Mouse (Mus musculus): ENCODE results near the gene Unc93b1. TPM values are rescaled to one million over a fixed set of nuclear protein-coding genes. Genes with fewer than 3 reads are reported as not detected.

Unc93b1 gene
- polyA plus RNA-seq, 1 experiment from 2014 or later, result 6.0 TPM

Other genes starting within 250 kb of the Unc93b1 start
- gene Lrp5, start 248.6 kb upstream of the Unc93b1 start, polyA plus RNA-seq (2014; fragmentation: Nextera tagmentation; extraction: Ambion mirVana), result 5.2 and 5.3 TPM in 2 replicates
- gene 1810055G02Rik, start 226.9 kb upstream of the Unc93b1 start, polyA plus RNA-seq (2014; fragmentation: Nextera tagmentation; extraction: Ambion mirVana), result 37.9 and 39.0 TPM in 2 replicates
- 28.4 and 30.8 TPM in 2 replicates for gene Kmt5b, start 167.8 kb upstream of the Unc93b1 start, polyA plus RNA-seq (2014; fragmentation: Nextera tagmentation; extraction: Ambion mirVana)
- gene Chka, start 83.4 kb upstream of the Unc93b1 start, polyA plus RNA-seq (2014; fragmentation: Nextera tagmentation; extraction: Ambion mirVana), result 38.1 and 46.2 TPM in 2 replicates
- gene Tcirg1, start 28.1 kb upstream of the Unc93b1 start, polyA plus RNA-seq (2014; fragmentation: Nextera tagmentation; extraction: Ambion mirVana), result 16.3 and 21.8 TPM in 2 replicates
- gene Ndufs8, start 22.4 kb upstream of the Unc93b1 start, polyA plus RNA-seq (2014; fragmentation: Nextera tagmentation; extraction: Ambion mirVana), result 248 and 267 TPM in 2 replicates
- gene Aldh3b1, start 5.4 kb upstream of the Unc93b1 start, polyA plus RNA-seq (2014; fragmentation: Nextera tagmentation; extraction: Ambion mirVana), result 0.49 and 1.00 TPM in 2 replicates
- not detected in 2 replicates for gene Aldh3b3, start 23.5 kb downstream of the Unc93b1 start, polyA plus RNA-seq (2014; fragmentation: Nextera tagmentation; extraction: Ambion mirVana)
- 1.2 and 1.6 TPM in 2 replicates for gene Aldh3b2, start 37.1 kb downstream of the Unc93b1 start, polyA plus RNA-seq (2014; fragmentation: Nextera tagmentation; extraction: Ambion mirVana)
- 2.3 and 3.5 TPM in 2 replicates for gene Acy3, start 51.4 kb downstream of the Unc93b1 start, polyA plus RNA-seq (2014; fragmentation: Nextera tagmentation; extraction: Ambion mirVana)
- 0.26 TPM in 1 of 2 replicates, not detected in the other for gene Tbx10, start 57.6 kb downstream of the Unc93b1 start, polyA plus RNA-seq (2014; fragmentation: Nextera tagmentation; extraction: Ambion mirVana)
- 24.2 and 26.6 TPM in 2 replicates for gene Nudt8, start 65.4 kb downstream of the Unc93b1 start, polyA plus RNA-seq (2014; fragmentation: Nextera tagmentation; extraction: Ambion mirVana)
- gene Gm49405, start 65.4 kb downstream of the Unc93b1 start, polyA plus RNA-seq (2014; fragmentation: Nextera tagmentation; extraction: Ambion mirVana), result 1.3 and 1.4 TPM in 2 replicates
- 2.2 TPM in 2 replicates for gene Doc2g, start 68.1 kb downstream of the Unc93b1 start, polyA plus RNA-seq (2014; fragmentation: Nextera tagmentation; extraction: Ambion mirVana)
- 190 and 205 TPM in 2 replicates for gene Ndufv1, start 77.6 kb downstream of the Unc93b1 start, polyA plus RNA-seq (2014; fragmentation: Nextera tagmentation; extraction: Ambion mirVana)
- 405 and 453 TPM in 2 replicates for gene Gstp1, start 102.8 kb downstream of the Unc93b1 start, polyA plus RNA-seq (2014; fragmentation: Nextera tagmentation; extraction: Ambion mirVana)
- 2.2 and 2.3 TPM in 2 replicates for gene Gstp2, start 110.8 kb downstream of the Unc93b1 start, polyA plus RNA-seq (2014; fragmentation: Nextera tagmentation; extraction: Ambion mirVana)
- gene Gstp3, start 124.4 kb downstream of the Unc93b1 start, polyA plus RNA-seq (2014; fragmentation: Nextera tagmentation; extraction: Ambion mirVana), result not detected in 2 replicates
- gene Cabp2, start 146.4 kb downstream of the Unc93b1 start, polyA plus RNA-seq (2014; fragmentation: Nextera tagmentation; extraction: Ambion mirVana), result not detected in 2 replicates
- 58.6 and 69.0 TPM in 2 replicates for gene Cdk2ap2, start 162.0 kb downstream of the Unc93b1 start, polyA plus RNA-seq (2014; fragmentation: Nextera tagmentation; extraction: Ambion mirVana)
- gene Pitpnm1, start 164.8 kb downstream of the Unc93b1 start, polyA plus RNA-seq (2014; fragmentation: Nextera tagmentation; extraction: Ambion mirVana), result 6.3 and 7.3 TPM in 2 replicates
- 68.3 and 85.1 TPM in 2 replicates for gene Aip, start 190.7 kb downstream of the Unc93b1 start, polyA plus RNA-seq (2014; fragmentation: Nextera tagmentation; extraction: Ambion mirVana)
- not detected in 2 replicates for gene Gpr152, start 204.6 kb downstream of the Unc93b1 start, polyA plus RNA-seq (2014; fragmentation: Nextera tagmentation; extraction: Ambion mirVana)
- not detected in 2 replicates for gene Cabp4, start 208.8 kb downstream of the Unc93b1 start, polyA plus RNA-seq (2014; fragmentation: Nextera tagmentation; extraction: Ambion mirVana)
- 108 and 122 TPM in 2 replicates for gene Coro1b, start 213.4 kb downstream of the Unc93b1 start, polyA plus RNA-seq (2014; fragmentation: Nextera tagmentation; extraction: Ambion mirVana)
- gene Ptprcap, start 218.4 kb downstream of the Unc93b1 start, polyA plus RNA-seq (2014; fragmentation: Nextera tagmentation; extraction: Ambion mirVana), result 0.64 and 1.3 TPM in 2 replicates
- gene Rps6kb2, start 228.2 kb downstream of the Unc93b1 start, polyA plus RNA-seq (2014; fragmentation: Nextera tagmentation; extraction: Ambion mirVana), result 42.0 and 42.3 TPM in 2 replicates
- 2.0 TPM in 2 replicates for gene Carns1, start 240.3 kb downstream of the Unc93b1 start, polyA plus RNA-seq (2014; fragmentation: Nextera tagmentation; extraction: Ambion mirVana)

Data from embryonic facial prominence, embryonic 11.5 days (tissue).